Mouse (Mus musculus) forebrain, postnatal 0 days (tissue): ENCODE results near the gene Prkcd. TPM values are rescaled to one million over a fixed set of nuclear protein-coding genes. Genes with fewer than 3 reads are reported as not detected.
A peak's percentile ranks its signal among the peaks of the same experiment; 100 is the strongest.

ENCODE experiments used
- ATAC-seq: fragments of 200-750 bp; cut with Nextera tagmentation; 2 replicates; pipeline ENCODE4 v1.8.0; 2017; ENCODE audit warnings: mild to moderate bottlenecking, moderate library complexity
- DNase-seq: peaks from one replicate; pipeline ENCODE4 v3.0.0-alpha.2; 2015
- H3K27ac ChIP-seq: fragments of 300-500 bp; sonication (generic); 2 replicates; pipeline ENCODE4 v1.5.1; 2014; ENCODE audit warnings: low read depth, mild to moderate bottlenecking, antibody characterized with exemption, low read length, moderate library complexity, mixed read lengths
- H3K27me3 ChIP-seq: fragments of 300-500 bp; sonication (generic); 2 replicates; pipeline ENCODE4 v1.6.1; 2014; ENCODE audit warnings: mild to moderate bottlenecking, low read length, mixed read lengths; ENCODE audit not compliant: insufficient read depth
- H3K36me3 ChIP-seq: fragments of 300-500 bp; sonication (generic); 2 replicates; pipeline ENCODE4 v1.6.1; 2014; ENCODE audit warnings: mild to moderate bottlenecking, moderate library complexity; ENCODE audit not compliant: insufficient read depth
- H3K4me1 ChIP-seq: fragments of 300-500 bp; sonication (generic); 2 replicates; pipeline ENCODE4 v1.6.1; 2014; ENCODE audit warnings: antibody characterized with exemption; ENCODE audit not compliant: insufficient read depth
- H3K4me2 ChIP-seq: fragments of 300-500 bp; sonication (generic); 2 replicates; pipeline ENCODE4 v1.6.1; 2014; ENCODE audit warnings: low read depth, mild to moderate bottlenecking, moderate library complexity
- H3K4me3 ChIP-seq: fragments of 300-500 bp; sonication (generic); 2 replicates; pipeline ENCODE4 v1.5.1; 2014; ENCODE audit warnings: low read depth, low read length, mixed read lengths
- H3K9ac ChIP-seq: fragments of 300-500 bp; sonication (generic); 2 replicates; pipeline ENCODE4 v1.6.1; 2014; ENCODE audit warnings: mild to moderate bottlenecking
- H3K9me3 ChIP-seq: fragments of 300-500 bp; sonication (generic); 2 replicates; pipeline ENCODE4 v1.6.1; 2016; ENCODE audit warnings: low read length
- CTCF ChIP-seq: sonication (generic); IDR thresholded peaks from 2 replicates; pipeline ENCODE4 v1.5.1; 2016; ENCODE audit warnings: antibody characterized with exemption, control low read depth, low read depth
- WGBS: fragments of 180-500 bp; shearing (Covaris S2); extraction: QIAGEN DNeasy Blood & Tissue Kit; methylation state at CpG from one replicate; pipeline ENCODE4 v1.1.7; 2014; 5-methylcytosine and 5-hydroxymethylcytosine counted together
- polyA plus RNA-seq: library from polyadenylated mRNA; unstranded; fragments of >200 nt; fragmentation: Nextera tagmentation; extraction: Ambion mirVana; gene quantifications from 2 replicates; pipeline ENCODE4 v1.2.1, GENCODE M21; 2015
- total RNA-seq: library from RNA; depleted of rRNA; stranded (reverse); fragments of >200 nt; gene quantifications from 2 replicates; pipeline ENCODE4 v1.2.3, GENCODE M21; 2014

The Prkcd gene
- total and polyA plus RNA-seq, 2 experiments from 2014 or later, result 19.8 to 29.6 TPM

- H3K4me2 ChIP-seq, result no peak overlapping the region
- H3K9ac ChIP-seq, result no peak overlapping the region
- no peaks in the 10 kb centered on the region for H3K9me3 ChIP-seq
- no peak overlapping the region for H3K27ac ChIP-seq
- H3K27me3 ChIP-seq, result no peaks in the 10 kb centered on the region
- H3K36me3 ChIP-seq, result no peaks in the 10 kb centered on the region
- ATAC-seq (no peak), DNase-seq (no peak)
- TF ChIP-seq CTCF, result no peak
- H3K4me3 ChIP-seq, result no peak overlapping the region
- H3K4me1 ChIP-seq, result no peaks in the 10 kb centered on the region
- 92% methylated on average over 6 of the region's 6 CpGs for WGBS
Observed at GRCm38 (mm10) chr14:30608176-30608575, 17.8 kb downstream of the Prkcd start.

- no peak overlapping the region for H3K4me2 ChIP-seq
- H3K27me3 ChIP-seq, result no peaks in the 10 kb centered on the region
- ATAC-seq (no peak), DNase-seq (no peak)
- no peak overlapping the region for H3K9ac ChIP-seq
- no peak for TF ChIP-seq CTCF
- no peaks in the 10 kb centered on the region for H3K4me1 ChIP-seq
- 87% methylated on average over 4 of the region's 4 CpGs for WGBS
- no peak overlapping the region for H3K27ac ChIP-seq
- no peaks in the 10 kb centered on the region for H3K9me3 ChIP-seq
- no peak overlapping the region for H3K4me3 ChIP-seq
- no peaks in the 10 kb centered on the region for H3K36me3 ChIP-seq
Observed at GRCm38 (mm10) chr14:30607696-30608095, 18.3 kb downstream of the Prkcd start.

- Histone ChIP-seq H3K9me3 (no peaks in the 10 kb centered on the region), H3K4me1 (no peaks in the 10 kb centered on the region), H3K27me3 (no peaks in the 10 kb centered on the region), H3K4me3 (no peak overlapping the region), H3K4me2 (no peak overlapping the region), H3K36me3 (0 out of 2 replicates have a peak, but pooled peaks cover 4% of the 10 kb centered on the region), H3K9ac (no peak overlapping the region), H3K27ac (no peak overlapping the region)
- TF ChIP-seq CTCF, result no peak
- ATAC-seq (no peak), DNase-seq (no peak)
- 92% methylated on average over 5 of the region's 5 CpGs for WGBS
Observed at GRCm38 (mm10) chr14:30606817-30607216, 19.2 kb downstream of the Prkcd start.

GRCm38 (mm10) chr14:30597142-30597541 lies 28.9 kb downstream of the Prkcd start:
- no peaks in the 10 kb centered on the region for H3K27me3 ChIP-seq
- no peaks in the 10 kb centered on the region for H3K9me3 ChIP-seq
- 0 out of 2 replicates have a peak, but pooled peaks cover 4% of the 10 kb centered on the region for H3K4me1 ChIP-seq
- H3K4me2 ChIP-seq, result no peak overlapping the region
- WGBS, result 84% methylated on average over 2 of the region's 2 CpGs
- peaks cover 3% of the 10 kb centered on the region for H3K36me3 ChIP-seq
- no peak overlapping the region for H3K9ac ChIP-seq
- DNase-seq (no peak), ATAC-seq (no peak)
- no peak for TF ChIP-seq CTCF
- H3K27ac ChIP-seq, result no peak overlapping the region
- no peak overlapping the region for H3K4me3 ChIP-seq

- DNase-seq, result no peak
- 95% methylated on average over 3 of the region's 3 CpGs for WGBS
- Histone ChIP-seq H3K36me3 (no peaks in the 10 kb centered on the region; the same call in none of the 2 replicates), H3K27ac (no peak overlapping the region), H3K4me1 (0 out of 2 replicates have a peak, but pooled peaks cover 4% of the 10 kb centered on the region), H3K9ac (no peak overlapping the region), H3K27me3 (no peaks in the 10 kb centered on the region), H3K9me3 (no peaks in the 10 kb centered on the region), H3K4me3 (no peak overlapping the region), H3K4me2 (no peak overlapping the region)
- no peak for TF ChIP-seq CTCF
- ATAC-seq, result no peak
Observed at GRCm38 (mm10) chr14:30596407-30596806, 29.6 kb downstream of the Prkcd start.

DNA sequence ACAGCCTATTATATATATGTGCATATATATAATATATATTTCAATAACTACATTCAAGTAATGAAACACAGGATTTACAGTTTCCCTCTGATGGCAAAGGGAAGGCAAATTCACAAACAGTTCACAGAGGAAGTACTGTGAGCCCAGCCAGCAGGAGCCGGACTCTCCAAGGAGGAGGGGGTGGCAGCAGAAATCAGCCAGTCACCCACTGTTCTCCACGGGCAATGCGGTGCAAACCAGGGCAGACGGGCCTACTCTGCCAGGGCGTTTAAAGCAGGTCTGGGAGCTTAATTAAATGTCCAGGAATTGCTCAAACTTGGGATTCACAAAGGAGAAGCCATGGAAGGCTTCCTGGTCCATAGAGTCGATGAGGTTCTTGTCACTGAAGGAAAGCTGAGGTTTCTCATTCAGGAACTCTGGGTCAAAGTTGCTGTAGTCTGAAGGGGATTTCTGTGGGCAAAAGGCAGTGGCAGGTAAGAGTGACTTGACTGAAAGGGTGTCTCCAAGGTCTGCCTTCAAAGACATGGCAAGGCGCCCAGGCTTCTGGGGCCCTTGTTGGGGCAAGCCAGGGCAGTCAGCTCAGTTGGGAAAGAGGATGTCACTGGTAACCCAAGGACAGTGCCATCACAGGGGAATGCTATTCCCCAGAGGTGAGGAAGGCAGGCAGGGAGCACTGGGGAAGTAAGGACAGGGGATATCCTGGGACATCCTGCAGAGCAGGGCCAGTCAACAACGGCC lies 30.3 kb downstream of the Prkcd start:
- 0 out of 2 replicates have a peak, but pooled peaks cover 4% of the 10 kb centered on the region for H3K4me1 ChIP-seq
- DNase-seq, result no peak
- ATAC-seq, result no peak
- no peak overlapping the region for H3K27ac ChIP-seq
- H3K4me2 ChIP-seq, result no peak overlapping the region
- TF ChIP-seq CTCF, result no peak
- no peaks in the 10 kb centered on the region for H3K27me3 ChIP-seq
- no peaks in the 10 kb centered on the region; the same call in 1 of the 2 replicates for H3K36me3 ChIP-seq
- WGBS, result 76% methylated on average over 8 of the region's 8 CpGs
- no peaks in the 10 kb centered on the region for H3K9me3 ChIP-seq
- no peak overlapping the region for H3K4me3 ChIP-seq
- H3K9ac ChIP-seq, result no peak overlapping the region

DNA sequence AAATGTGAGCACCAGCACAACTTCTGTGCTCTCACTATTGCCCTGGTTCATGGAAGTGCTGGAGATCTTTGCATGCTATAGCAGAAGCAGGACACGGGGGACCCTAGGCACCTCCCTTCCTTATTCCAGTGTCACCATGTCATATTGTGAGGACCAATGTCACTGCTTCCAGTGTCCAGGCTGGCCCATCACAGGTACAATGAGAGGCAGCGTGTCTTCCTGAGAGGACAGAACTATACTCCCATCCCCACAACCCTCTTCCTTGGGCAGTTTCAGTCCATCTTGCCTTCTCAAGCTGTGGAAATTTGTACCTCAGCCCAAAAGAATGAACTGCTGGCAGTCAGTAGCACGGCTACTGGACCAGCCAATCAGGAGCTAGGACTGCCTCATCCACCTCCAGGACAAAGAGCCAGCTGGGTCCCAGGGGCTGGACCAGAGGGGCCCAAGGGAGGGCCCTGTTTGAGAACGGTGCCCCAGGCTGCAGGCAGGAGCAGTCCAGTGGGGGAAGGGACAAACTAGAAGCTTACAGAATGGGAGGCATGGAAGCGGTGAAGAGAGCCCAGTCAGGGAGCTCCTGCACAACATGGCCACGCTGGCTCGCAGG lies 31.8 kb downstream of the Prkcd start:
- 15% methylated on average over 7 of the region's 7 CpGs for WGBS
- H3K9ac ChIP-seq, result no peak overlapping the region
- no peak for TF ChIP-seq CTCF
- H3K27me3 ChIP-seq, result no peaks in the 10 kb centered on the region
- DNase-seq (peak; percentile 47), ATAC-seq (peak; percentile 62)
- H3K4me3 ChIP-seq, result no peak overlapping the region
- H3K36me3 ChIP-seq, result no peaks in the 10 kb centered on the region; the same call in 1 of the 2 replicates
- H3K27ac ChIP-seq, result peak overlapping the region; percentile 83
- H3K4me2 ChIP-seq, result no peak overlapping the region
- 0 out of 2 replicates have a peak, but pooled peaks cover 4% of the 10 kb centered on the region for H3K4me1 ChIP-seq
- H3K9me3 ChIP-seq, result no peaks in the 10 kb centered on the region
